Mouse (Mus musculus): ENCODE measurements around the gene Dnaic1.

Gene Dnaic1

DNA sequence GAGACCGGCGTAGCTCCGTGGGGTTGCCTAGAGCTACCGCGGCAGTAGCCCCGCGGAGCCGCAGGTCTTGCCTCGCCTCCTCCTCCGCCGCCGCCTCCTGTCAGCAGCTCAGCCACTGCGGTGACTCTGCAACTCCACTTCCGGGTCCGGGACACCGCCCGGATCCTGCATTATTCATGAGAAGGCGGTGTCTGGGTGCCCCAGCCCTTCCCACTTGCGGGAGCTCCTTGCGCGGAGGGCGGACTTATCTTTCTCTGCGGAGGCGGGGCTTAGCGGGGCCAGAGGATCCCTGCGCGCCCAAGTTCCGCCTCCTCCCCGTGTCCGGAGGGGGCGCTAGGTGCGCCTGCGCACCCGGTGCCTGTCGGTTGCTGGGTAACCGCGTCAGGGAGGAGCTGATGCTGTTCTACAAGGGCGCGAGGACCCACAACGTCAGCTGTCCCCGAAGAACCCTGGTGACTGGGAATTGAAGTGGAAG, at the start of gene Dnaic1, which contains the start of gene Fam219a:
TSS of gene Dnaic1 (plus strand) at position 365 of the 475 bp plus-strand sequence.
TSS of gene Fam219a (minus strand) at position 128 of the 475 bp plus-strand sequence.
- in situ Hi-C loops (cut with MboI; ENCODE audit: low sequenced_read_pairs): no loop called here

DNA sequence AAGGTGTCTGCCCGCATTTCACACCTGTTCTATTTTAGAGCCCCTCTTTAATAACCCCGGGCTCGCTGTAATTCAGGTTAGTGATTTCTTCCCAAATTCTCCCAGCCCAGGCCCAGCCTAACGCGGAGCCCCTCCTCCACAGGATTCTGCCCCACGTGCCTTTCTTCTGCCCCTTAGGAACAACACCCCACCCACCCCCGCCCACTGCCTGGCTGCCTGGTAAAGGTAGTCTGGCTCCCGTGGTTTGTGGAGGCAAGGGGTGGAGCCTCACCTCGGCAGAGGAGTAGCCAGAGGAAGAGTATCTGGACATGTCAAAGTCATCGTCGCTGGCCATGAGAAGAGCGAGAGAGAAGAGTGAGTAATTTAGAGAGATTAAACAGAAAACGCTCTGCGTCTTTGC, 48.9 kb upstream of the Dnaic1 start:
- in situ Hi-C loops (cut with MboI; ENCODE audit: low sequenced_read_pairs): no loop called here

DNA sequence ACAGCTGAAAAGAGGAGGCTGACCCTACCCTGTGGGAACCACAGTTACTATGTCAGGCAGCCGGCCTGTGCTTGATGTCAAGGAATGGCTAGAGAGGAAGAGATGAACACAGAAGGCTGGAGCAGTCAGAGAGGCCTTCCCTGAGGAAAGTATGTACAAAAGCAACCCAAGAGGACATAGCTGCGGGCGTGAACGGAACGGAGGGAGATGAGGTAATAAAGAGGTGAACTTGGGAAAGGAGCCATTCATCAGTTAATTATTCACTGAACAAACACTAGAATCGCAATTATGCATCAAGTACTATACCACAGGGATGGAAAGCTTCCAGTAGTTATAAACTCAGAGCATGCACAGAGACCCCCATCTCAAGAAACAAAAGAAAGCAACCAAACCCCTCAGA, 47.4 kb upstream of the Dnaic1 start:
- in situ Hi-C loops (cut with MboI; ENCODE audit: low sequenced_read_pairs): no loop called here

DNA sequence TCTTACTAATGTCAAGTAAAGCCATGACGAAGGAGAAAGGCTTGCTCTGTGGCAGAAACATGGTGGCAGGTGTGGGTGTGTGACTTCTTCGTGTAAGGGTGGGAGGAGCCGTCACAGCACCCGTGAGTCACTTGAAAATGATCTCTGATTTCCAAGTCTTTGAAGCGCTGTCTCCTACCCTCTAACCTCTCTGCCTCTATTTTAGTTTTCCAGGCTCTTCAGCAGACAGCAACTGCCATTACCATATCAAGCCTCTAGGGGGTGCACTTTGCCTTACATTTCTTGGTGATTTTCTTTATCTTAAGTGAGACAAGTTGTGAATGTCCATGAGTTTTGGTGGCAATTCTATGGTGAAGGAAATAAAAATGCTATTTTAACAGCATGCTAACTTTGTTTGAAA, 46.8 kb upstream of the Dnaic1 start:
- in situ Hi-C loops (cut with MboI; ENCODE audit: low sequenced_read_pairs): no loop called here

DNA sequence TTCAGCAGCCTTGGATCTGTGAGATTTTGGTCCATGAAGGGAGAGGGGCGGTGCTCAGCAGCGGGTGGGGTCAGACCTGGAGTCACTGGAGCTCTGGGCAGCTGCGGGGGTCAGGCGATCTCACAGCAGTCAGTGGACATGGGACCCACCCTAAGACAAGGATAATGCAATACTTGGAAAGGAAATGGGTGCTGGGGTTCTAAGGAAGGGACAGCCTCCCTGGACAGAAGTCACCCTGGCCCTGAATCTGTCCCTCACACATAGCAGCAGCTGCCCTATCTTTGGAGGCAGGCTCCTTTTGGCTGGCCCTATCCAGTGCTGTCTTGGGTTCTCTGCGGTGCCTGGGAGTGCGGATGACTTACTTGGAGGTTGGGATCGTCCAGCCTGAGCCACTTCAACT, 45.7 kb upstream of the Dnaic1 start:
- in situ Hi-C loops (cut with MboI; ENCODE audit: low sequenced_read_pairs): no loop called here

DNA sequence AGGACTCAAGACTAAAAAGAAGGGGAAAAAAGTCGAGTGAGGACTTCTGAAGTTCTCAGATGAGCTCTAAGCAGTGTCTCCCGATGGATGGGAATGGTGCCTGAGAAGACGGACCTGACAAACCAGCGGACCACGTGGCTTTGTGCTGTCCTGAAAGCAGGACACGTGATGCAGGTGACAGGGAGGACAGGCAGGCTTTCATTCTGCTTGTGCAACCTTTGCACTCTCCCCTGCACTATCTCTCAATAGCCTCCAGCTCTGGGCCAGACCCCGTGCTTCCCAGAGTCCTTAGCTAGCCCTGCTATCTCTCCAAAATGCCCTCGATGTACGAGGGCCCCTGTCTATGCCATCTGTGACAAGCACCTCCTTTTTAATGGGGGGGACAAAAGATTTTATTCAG, 44.7 kb upstream of the Dnaic1 start:
- in situ Hi-C loops (cut with MboI; ENCODE audit: low sequenced_read_pairs): no loop called here

DNA sequence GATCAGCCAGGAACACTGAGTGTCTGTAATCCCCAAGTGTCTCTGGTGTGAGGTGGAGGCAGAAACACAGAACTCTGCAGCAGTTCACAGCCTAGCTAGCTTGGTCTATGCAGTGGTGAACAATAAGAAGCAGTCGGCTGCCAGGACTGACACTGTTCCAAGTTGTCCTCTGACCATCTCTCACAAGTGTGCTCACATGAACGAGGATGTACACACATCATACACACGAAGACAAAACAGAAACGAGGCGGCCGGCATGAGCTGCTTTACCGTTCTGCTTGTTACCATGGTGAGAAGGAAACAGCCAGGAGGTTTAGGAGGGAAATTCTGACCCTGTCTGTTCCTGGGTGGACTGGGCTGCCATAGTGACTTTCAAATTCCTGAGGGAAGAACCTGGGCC, 43.0 kb upstream of the Dnaic1 start:
- in situ Hi-C loops (cut with MboI; ENCODE audit: low sequenced_read_pairs): no loop called here

DNA sequence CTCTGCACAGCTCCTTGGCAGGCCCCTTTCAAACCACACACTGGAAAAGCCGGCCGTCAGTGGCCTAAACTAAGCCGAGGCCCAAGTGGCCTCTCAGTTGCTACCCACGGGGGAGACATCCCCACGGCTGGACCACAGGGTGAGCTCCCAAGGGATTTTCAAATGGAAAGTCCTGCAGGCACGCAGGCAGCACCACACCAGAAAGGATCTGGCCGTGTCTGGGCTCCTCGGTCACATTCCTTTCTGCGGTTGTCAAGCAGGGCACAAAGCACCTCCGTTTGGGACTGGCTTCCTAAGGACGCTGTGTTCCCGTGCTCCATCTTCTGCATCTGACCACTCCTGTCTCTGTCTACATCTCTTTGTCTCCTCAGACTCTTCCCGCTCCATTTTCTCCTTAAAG, 42.5 kb upstream of the Dnaic1 start:
- in situ Hi-C loops (cut with MboI; ENCODE audit: low sequenced_read_pairs): no loop called here

DNA sequence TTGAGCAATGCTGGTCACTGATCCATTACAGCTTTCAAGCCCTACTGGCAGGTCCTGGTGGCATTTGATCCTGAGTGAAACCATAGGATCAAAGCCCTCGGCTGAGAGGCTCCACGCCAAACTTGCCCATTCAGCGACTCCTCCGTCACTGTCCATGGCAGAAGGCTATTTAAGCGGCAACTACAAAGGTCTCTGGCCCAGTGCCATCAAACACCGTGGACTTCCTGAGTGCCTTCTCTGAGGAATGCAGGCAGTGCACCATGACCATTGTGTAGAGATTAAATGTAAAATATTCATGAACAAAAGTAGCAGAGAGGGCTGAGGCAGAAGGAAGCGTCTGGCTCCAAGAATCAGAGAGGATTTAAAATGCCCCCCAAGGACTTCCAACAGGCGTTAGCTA, 41.6 kb upstream of the Dnaic1 start:
- in situ Hi-C loops (cut with MboI; ENCODE audit: low sequenced_read_pairs): no loop called here

DNA sequence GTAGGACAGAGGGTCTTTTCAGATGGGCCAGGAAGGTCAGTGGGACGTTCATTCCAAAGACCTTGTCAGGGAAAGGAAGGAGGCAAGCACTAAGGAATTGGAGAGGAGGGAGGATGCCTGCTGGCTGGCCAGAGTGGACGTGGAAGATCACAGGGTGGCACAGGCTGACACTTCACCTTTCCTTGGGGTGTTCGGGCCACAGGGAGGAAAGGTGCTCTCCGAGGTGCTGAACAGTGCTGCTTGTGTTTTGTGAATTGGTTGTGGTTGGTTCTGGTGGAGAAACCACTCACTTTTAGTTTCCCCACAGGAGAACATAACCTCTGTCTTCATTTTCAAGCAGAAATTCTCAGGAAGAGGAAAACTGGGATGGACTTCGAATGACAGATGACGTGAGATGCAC, 37.2 kb upstream of the Dnaic1 start:
- in situ Hi-C loops (cut with MboI; ENCODE audit: low sequenced_read_pairs): no loop called here

DNA sequence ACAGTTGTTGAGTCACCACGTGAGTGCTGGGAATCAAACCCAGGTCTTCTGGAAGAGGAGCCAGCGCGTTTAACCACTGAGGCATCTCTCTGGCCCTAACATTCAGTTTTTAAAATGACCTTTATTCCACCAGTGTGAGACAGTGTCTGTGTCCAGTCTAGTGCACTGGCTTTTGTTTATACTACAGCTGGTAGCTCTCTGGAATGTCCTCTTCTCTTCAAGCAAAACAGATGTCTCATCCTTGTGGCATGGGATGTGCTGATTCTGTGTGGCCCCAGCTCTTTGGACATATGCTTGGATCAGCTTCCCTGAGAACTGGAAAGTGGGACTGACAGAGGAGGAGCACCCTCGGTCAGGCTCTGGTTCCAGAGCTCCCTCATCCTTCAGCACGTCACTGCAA, 34.7 kb upstream of the Dnaic1 start:
- in situ Hi-C loops (cut with MboI; ENCODE audit: low sequenced_read_pairs): no loop called here

DNA sequence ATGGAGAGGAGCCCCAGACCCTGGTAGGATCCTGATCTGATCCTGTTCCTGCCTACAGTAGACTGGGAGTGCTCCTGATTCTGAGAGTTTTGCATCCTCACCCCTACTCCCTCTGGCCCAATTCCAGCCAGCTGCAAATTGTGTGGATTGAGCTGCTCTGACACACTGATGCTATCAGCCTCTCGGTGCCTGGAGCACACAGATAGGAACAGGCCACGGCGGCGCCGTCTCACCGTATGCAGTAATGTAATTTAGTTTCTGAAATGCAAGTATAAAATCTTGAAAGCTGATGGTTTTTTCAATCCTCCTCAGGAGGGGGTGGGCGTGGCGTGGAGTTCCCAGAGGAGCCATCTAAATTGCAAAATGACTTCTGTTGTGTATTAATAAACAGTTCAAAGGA, 27.4 kb upstream of the Dnaic1 start:
- in situ Hi-C loops (cut with MboI; ENCODE audit: low sequenced_read_pairs): no loop called here

DNA sequence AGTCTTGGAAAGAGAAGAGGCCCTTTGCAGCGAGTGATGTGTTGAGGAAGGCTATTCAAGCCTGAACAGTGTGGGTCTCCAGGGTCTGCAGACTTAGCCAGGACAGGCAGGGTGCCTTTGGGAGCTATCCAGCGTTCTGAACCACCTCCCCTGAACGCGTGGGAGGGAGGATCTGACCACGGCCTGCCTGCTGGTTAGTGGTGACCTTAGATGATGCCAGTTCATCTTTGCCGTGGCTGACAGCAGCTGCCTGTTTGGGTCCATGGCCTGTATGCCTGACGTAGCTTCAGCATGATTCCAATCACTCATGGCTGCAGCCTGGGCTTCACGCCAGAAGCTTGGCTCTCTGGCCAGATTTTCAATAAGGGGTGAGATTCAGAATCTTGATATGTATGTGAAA, 23.6 kb upstream of the Dnaic1 start:
- in situ Hi-C loops (cut with MboI; ENCODE audit: low sequenced_read_pairs): no loop called here

DNA sequence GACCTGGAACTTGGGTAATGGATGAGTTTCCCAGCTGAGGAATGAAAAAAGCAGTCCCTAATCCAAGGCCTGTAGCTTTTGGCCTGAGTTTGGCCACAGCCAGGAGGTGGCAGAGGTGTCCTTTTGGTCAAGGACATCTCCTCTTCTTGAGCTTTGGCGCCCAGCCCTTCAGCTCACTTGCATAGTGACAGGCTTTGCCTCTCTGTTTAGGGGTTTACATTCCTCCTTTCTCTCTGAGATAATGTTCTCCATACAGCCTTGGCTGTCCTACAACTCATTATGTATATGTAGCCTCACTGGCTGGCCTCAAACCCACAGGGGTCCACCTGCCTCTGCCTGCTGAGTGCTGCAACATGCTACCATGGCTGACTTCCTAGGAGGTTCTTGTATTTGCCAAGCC, 22.5 kb upstream of the Dnaic1 start:
- in situ Hi-C loops (cut with MboI; ENCODE audit: low sequenced_read_pairs): no loop called here

DNA sequence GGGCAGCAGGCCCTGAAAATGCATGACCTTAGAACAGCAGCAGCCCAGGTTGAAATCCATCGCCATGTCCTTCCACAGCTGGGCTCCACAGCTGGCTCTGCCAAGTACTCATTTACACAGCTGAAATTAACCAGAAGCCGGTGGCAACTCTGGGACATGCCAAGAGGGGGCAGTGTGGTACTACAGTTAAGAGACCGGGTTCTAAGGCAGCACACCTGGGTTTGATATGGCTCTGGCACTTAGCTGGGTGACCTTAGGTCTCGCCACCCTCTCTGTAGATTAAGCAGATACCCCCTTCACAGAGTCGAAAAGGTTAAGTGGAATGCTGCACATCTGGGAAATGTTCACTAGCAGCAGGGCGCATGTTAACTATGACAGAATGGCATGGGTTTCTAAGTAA, 17.0 kb upstream of the Dnaic1 start:
- in situ Hi-C loops (cut with MboI; ENCODE audit: low sequenced_read_pairs): no loop called here

DNA sequence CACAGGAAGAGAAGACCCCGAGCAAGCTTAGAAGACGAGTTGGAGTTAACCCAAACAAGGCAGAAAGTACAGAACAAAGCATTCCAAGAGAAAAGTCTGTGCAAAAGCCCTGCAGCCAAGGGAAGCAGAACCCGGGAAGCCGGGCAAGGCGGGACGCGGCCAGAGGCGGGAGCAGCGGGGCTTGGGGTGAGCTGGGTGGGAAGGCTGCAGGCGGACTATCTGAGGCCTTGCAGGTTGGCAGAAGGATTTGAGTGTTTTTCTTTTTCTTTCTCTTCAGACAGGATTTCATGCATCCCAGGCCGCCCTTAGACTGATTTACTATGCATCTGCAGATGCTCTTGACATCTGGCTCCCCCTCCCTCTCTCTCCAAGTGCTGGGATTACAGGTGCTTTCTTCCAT, 16.5 kb upstream of the Dnaic1 start:
- in situ Hi-C loops (cut with MboI; ENCODE audit: low sequenced_read_pairs): no loop called here

DNA sequence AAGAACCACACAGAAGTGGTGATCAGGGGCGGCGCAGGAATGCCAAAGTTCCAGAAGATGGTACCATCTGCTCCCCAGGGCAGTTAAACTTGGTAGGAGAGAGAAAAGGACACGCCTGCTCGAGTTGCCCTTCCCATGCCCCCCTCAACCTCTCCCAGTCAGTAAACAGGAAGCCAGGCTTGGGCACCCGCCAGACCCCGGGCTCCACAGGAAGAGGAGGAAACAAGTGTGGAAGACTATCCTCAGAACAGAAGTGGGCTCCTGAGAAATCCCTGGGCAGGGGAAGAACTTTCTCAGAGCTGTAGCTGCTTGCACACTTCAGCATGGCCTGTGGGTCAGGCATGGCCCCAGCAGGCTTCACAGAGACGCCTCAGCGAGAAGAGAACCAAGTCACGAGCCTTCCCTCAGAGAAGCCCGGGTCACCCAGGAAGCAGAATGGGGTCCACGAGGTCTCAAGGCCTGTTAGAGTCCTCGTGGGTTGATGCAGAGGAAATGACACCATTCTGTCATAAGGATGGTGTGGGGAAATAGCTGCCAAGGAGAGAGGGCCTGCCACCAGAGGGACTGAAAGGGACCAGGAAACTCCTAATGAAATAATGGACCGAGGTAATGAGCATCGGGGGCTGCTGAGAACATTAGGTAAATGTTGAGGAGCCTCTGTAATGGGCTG, 14.4 kb upstream of the Dnaic1 start:
- in situ Hi-C loops (cut with MboI; ENCODE audit: low sequenced_read_pairs): no loop called here

DNA sequence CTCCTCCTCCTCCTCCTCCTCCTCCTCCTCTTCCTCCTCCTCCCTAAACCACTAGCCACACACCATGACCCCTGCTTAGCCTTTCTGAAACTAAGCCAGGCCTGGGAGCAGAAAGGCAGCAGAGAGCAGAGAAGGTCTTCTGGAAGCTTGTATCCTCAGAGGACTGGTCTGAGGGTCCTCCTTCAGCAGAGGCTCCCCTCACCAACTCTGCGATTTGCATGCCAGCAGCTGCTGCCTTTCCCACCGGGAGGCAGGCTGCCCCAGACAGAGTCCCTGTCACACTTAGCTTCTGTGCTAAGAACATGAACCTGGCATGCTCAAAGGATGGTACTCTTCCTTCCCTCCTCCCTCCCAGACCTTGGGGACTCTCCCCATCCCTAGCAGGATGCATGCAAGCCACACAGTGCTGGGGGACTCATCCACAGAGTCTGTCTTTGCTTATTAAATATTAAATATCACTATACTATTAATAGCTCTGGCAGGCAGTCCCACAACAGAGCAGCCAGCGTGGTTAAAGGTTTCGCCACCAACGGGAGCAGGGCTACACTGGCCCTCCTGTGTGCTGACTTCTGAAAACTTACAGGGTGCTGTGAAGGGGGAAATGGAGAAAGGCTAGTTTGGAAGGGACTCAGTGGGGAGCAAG, 13.1 kb upstream of the Dnaic1 start:
- in situ Hi-C loops (cut with MboI; ENCODE audit: low sequenced_read_pairs): no loop called here

DNA sequence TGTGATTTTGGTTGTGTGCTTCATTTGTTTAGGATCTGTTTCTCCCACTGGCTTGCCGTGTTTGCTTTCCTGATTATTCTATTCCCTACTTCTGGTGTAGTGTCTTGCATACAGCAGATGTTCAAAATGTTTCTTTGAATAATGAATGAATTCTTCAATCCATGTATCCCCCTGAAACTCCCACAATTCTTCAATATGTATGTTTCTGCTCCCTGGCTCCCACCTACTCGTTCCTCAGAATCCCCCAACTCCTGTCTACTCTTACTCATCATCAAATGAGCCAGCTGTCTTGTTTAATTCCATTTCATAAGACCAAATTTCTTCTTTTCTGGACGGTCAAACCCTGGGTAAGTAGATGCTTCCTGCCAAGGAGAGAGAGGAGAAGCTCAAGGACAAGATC, 12.5 kb upstream of the Dnaic1 start:
- in situ Hi-C loops (cut with MboI; ENCODE audit: low sequenced_read_pairs): no loop called here

DNA sequence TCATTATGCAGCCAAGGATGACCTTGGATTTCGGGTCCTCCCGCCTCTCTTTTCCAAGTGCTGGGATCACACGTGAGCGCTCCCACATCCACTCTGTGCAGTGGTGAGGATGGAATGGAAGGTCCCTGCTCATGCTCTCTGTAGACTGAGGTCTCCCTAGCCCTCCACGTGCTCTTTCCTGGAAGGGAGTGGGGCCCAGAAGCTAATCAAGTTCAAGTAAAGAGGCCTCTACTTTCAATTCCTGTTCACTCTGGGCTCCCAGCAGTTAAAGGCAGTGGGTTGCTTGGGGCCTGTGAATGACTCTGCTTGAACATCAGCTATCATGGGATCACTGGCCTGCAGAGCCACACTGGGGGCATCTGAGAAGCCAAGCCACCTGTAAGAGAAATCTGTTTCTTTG, 6.3 kb upstream of the Dnaic1 start:
- in situ Hi-C loops (cut with MboI; ENCODE audit: low sequenced_read_pairs): no loop called here

DNA sequence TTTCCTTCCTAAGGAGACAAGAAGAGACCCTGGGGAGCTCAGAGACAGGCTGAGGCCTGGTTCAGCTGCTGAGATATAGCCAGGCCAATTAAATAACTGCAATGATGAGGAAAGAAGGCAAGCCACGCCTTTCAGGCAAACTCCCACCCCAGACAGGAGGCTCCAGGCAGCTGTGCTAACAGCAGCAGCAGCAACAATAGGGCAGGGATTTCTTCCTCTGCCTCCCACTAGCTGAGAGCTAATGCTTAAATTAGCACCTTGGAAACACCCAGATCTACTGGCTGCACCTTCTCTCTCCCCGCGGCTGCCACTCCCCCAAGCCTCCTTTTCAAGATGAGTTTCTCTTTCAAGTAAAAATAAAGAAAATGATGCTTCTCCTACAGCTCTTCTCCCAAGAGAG, 3.5 kb upstream of the Dnaic1 start:
- in situ Hi-C loops (cut with MboI; ENCODE audit: low sequenced_read_pairs): no loop called here

DNA sequence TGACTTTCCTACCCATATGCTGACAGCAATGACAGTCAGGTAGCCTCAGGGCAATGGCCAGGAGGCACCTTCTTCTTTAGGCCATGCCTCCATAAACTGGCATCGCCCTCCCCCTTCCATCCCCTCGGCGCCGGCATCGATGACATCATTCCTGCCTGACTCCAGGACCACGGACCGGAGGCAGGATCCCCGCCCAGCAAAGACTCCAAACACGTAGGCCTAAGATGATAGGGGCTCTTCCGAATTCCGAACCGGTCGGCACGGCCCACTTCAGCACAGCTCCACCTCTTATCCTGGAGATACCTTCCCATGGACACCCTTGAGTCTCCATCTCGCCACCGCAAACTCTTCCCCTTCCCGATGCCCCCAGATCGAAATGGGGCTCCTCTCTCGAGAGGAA, 1.3 kb upstream of the Dnaic1 start:
- in situ Hi-C loops (cut with MboI; ENCODE audit: low sequenced_read_pairs): no loop called here

Measured in CH12F3 (cell line).